Mouse (Mus musculus) limb, embryonic 14.5 days (tissue): Measurements from ENCODE around the gene Krt33b. TPM values are rescaled to one million over a fixed set of nuclear protein-coding genes. Genes with fewer than 3 reads are reported as not detected.

Source experiments
- ATAC-seq: fragments of 200-750 bp; cut with Nextera tagmentation; 2 replicates; pipeline ENCODE4 v1.8.0; 2017; ENCODE audit warnings: low read depth, moderate number of reproducible peaks, moderate TSS enrichment; ENCODE audit not compliant: low FRiP score
- DNase-seq: peaks from one replicate; pipeline ENCODE4 v3.0.0-alpha.2; 2015; ENCODE audit warnings: low spot score
- H3K27ac ChIP-seq: fragments of 300-500 bp; sonication (generic); replicated peaks from 2 replicates; pipeline ENCODE4 v1.5.1; 2014; ENCODE audit warnings: low read depth, mild to moderate bottlenecking, low read length, moderate library complexity, mixed read lengths
- H3K27me3 ChIP-seq: fragments of 300-500 bp; sonication (generic); 2 replicates; pipeline ENCODE4 v1.6.1; 2014; ENCODE audit warnings: low read length, mixed read lengths; ENCODE audit not compliant: control insufficient read depth, insufficient read depth
- H3K36me3 ChIP-seq: fragments of 300-500 bp; sonication (generic); 2 replicates; pipeline ENCODE4 v1.6.1; 2014; ENCODE audit warnings: mild to moderate bottlenecking, low read length, moderate library complexity, mixed read lengths; ENCODE audit not compliant: control insufficient read depth, insufficient read depth
- H3K4me1 ChIP-seq: fragments of 300-500 bp; sonication (generic); 2 replicates; pipeline ENCODE4 v1.6.1; 2014; ENCODE audit warnings: antibody characterized with exemption, low read length, mixed read lengths; ENCODE audit not compliant: control insufficient read depth, insufficient read depth
- H3K4me2 ChIP-seq: fragments of 300-500 bp; sonication (generic); replicated peaks from 2 replicates; pipeline ENCODE4 v1.6.1; 2014; ENCODE audit warnings: low read depth, mild to moderate bottlenecking, low read length, moderate library complexity; ENCODE audit not compliant: severe bottlenecking
- H3K4me3 ChIP-seq: fragments of 300-500 bp; sonication (generic); replicated peaks from 2 replicates; pipeline ENCODE4 v1.5.1; 2014; ENCODE audit warnings: low read length
- H3K9ac ChIP-seq: fragments of 300-500 bp; sonication (generic); 2 replicates; pipeline ENCODE4 v1.6.1; 2014; ENCODE audit warnings: mild to moderate bottlenecking, low read depth, low read length, moderate library complexity; ENCODE audit not compliant: severe bottlenecking
- H3K9me3 ChIP-seq: fragments of 300-500 bp; sonication (generic); 2 replicates; pipeline ENCODE4 v1.6.1; 2016; ENCODE audit warnings: low read length; ENCODE audit not compliant: control insufficient read depth
- POLR2A ChIP-seq: fragments of 200-500 bp; IDR thresholded peaks from 2 replicates; pipeline ENCODE4 v1.8.0; 2012; ENCODE audit warnings: inconsistent platforms, mild to moderate bottlenecking, moderate library complexity, borderline replicate concordance; ENCODE audit not compliant: insufficient read depth, insufficient read length; ENCODE audit errors: extremely low read depth
- WGBS: fragments of 180-500 bp; shearing (Covaris S2); extraction: QIAGEN DNeasy Blood & Tissue Kit; methylation state at CpG from one replicate; pipeline ENCODE4 v1.1.7; 2014; 5-methylcytosine and 5-hydroxymethylcytosine counted together
- polyA plus RNA-seq, 2 experiments: library from polyadenylated mRNA; depleted of rRNA in 1 of 2; stranded (reverse) in 1 of 2; unstranded in 1 of 2; fragments of >200 nt; fragmentation: Nextera tagmentation in 1 of 2; extraction: Ambion mirVana in 1 of 2; gene quantifications; 2 replicates each; pipeline versions ENCODE4 v1.2.1 to v1.2.3; 2012 to 2014

Gene Krt33b
- polyA plus RNA-seq, 2 experiments: 0.41 to 0.54 TPM

DNA sequence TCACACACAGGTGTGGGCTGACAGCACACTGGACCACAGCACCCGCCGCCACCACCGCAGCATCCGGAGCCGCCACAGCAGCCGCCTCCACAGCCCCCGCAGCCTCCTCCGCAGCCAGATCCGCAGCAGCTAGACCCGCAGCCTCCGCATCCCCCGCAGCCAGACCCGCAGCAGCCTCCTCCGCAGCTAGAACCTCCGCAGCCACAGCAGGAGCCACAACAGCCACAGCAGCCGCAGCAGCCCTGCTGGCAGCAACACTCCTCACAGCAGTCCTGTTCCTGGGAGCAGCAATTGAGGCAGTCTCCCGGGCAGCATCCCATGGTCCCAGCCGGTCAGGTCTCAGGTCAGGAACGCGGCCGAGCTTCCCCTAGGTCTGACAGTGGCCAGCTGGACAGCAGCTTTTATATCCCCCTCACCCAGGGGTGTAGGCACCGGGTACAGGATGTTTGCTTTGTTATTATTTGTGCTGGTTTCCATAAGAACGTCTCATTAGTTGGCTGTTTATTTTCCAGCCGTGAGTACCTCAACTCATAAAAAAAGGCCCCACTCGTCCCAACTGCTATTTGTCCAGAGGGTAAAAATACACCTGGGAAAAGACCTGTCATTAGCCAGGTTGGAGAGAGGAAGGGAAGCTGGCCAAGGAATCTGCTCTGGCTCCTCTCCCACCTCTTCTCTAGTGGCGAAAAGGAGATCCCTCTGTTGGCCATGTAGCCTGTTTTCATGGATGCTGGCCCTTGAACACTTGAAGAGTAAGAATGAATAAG, 35.9 kb downstream of the Krt33b start, which contains the start of gene Krtap17-1:
Gene Krtap17-1 (minus strand): TSS at position 375 of the 764 bp plus-strand sequence.
- DNase-seq (no peak), ATAC-seq (no peak)
- no peak for TF ChIP-seq POLR2A
- Histone ChIP-seq H3K9me3 (no peaks in the 10 kb centered on the region), H3K4me2 (0 out of 2 replicates have a peak within 1 kb of the TSS, but pooled peaks have one; percentile 21), H3K36me3 (no peaks in the 10 kb centered on the region), H3K4me3 (no peak within 1 kb of the TSS), H3K9ac (no peak within 1 kb of the TSS), H3K4me1 (no peaks in the 10 kb centered on the region), H3K27me3 (peaks cover 5% of the 10 kb centered on the region; the same call in 1 of the 2 replicates), H3K27ac (no peak within 1 kb of the TSS)
- WGBS: 16% methylated on average over 24 of the region's 26 CpGs

DNA sequence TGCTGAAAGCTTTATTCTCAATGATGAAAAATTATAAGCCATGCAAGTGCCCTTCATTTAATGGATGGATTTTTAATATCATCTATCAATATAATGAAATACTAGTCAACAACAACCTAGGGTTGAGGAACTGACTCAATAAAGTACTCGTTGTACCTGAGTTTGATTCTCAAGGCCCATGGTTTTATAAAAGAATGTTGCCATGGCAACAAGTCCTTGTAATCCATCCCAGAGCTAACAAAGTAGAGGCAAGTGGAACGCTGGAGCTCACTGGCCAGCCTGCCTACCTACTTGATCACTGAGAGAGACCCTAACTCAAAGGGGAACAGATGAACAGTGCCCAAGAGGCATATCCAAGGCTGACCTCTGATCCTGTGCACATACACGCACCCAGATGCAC, 39.1 kb downstream of the Krt33b start:
- no peak overlapping the region for H3K9ac ChIP-seq
- no peaks in the 10 kb centered on the region for H3K4me1 ChIP-seq
- DNase-seq (no peak), ATAC-seq (no peak)
- TF ChIP-seq POLR2A: no peak
- no peaks in the 10 kb centered on the region for H3K36me3 ChIP-seq
- no peak overlapping the region for H3K27ac ChIP-seq
- H3K27me3 ChIP-seq: peaks cover 5% of the 10 kb centered on the region; the same call in 1 of the 2 replicates
- WGBS: 67% methylated on average over 3 of the region's 3 CpGs
- no peaks in the 10 kb centered on the region for H3K9me3 ChIP-seq
- no peak overlapping the region for H3K4me2 ChIP-seq
- H3K4me3 ChIP-seq: no peak overlapping the region

DNA sequence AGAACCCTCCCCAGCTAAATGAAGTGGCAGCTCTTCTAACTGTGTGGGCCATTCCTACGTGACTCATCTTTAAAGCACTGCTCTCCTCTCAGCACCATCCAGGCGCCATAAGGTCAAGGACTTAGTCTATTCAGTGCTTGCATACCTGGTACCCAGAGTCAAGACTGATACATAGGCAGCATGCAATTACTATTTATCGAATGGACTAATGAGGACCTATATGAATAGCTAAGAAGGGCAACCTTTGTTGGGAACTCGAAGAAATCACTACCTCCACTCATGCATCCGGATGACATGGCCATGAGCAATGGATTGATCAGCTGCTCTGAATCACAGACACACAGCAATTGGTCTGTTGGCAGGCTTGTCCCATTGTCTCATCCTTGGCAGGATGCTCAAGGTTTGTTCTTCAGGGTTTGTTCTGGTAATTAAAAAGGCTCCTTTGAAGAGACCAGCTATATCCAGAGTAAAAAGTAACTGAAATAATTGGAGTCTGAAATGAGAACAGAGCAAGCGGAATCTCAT, 39.7 kb downstream of the Krt33b start:
- H3K27me3 ChIP-seq: peaks cover 5% of the 10 kb centered on the region; the same call in 1 of the 2 replicates
- no peaks in the 10 kb centered on the region for H3K4me1 ChIP-seq
- H3K4me2 ChIP-seq: no peak overlapping the region
- H3K9me3 ChIP-seq: no peaks in the 10 kb centered on the region
- ATAC-seq: no peak
- WGBS: 79% methylated on average over 6 of the region's 6 CpGs
- no peaks in the 10 kb centered on the region for H3K36me3 ChIP-seq
- no peak for TF ChIP-seq POLR2A
- DNase-seq: no peak
- no peak overlapping the region for H3K27ac ChIP-seq
- no peak overlapping the region for H3K4me3 ChIP-seq
- H3K9ac ChIP-seq: no peak overlapping the region

DNA sequence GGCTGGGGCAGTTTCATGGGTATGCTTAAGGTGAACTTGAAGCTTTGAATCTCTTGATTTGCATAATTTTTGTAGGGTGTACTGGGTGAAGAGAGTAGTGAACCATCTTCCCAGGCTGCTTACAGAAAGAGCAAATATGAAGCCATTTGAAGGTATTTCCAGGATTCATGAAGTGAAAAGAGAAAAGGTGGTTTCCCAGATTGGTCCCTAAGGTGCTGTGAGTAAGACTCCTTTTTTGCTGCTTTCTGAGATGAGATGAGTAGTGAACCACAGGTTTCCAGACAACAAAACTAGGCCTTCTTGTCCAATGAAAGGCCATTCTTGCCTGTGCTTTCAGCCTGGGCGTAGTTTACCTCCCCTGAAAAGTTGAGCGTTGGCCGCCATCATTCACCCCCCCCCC, 41.1 kb downstream of the Krt33b start:
- Histone ChIP-seq H3K27me3 (peaks cover 3% of the 10 kb centered on the region; the same call in 1 of the 2 replicates), H3K4me1 (no peaks in the 10 kb centered on the region), H3K4me3 (no peak overlapping the region), H3K36me3 (no peaks in the 10 kb centered on the region), H3K9me3 (no peaks in the 10 kb centered on the region), H3K27ac (no peak overlapping the region), H3K9ac (no peak overlapping the region), H3K4me2 (no peak overlapping the region)
- no peak for DNase-seq
- 94% methylated on average over 3 of the region's 3 CpGs for WGBS
- ATAC-seq: no peak
- no peak for TF ChIP-seq POLR2A

DNA sequence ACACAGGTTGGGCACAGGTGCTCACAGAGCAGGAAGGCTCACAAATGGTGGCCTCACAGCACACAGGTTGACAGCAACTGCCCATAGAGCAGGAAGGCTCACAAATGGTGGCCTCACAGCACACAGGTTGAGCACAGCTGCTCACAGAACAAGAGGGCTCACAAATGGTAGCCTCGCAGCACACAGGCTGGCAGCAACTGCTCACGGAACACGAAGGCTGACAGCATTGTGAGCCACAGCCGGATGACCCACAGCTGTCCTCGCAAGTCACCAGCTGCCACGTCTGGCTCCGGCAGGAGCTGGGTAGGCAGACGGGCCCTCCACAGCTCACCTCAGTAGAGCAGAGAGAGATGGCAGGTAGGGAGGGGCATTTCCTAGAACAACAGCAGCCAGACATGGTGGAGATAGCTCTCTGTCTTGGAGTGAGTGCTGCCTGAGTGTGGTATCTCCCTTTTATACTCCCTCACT, 43.5 kb downstream of the Krt33b start, which contains the start of gene Krtap16-1:
Gene Krtap16-1 (minus strand): TSS at position 418 of the 468 bp plus-strand sequence.
- H3K4me2 ChIP-seq: no peak within 1 kb of the TSS
- WGBS: 77% methylated on average over 8 of the region's 8 CpGs
- H3K9ac ChIP-seq: no peak within 1 kb of the TSS
- H3K9me3 ChIP-seq: no peaks in the 10 kb centered on the region
- DNase-seq (no peak), ATAC-seq (no peak)
- no peaks in the 10 kb centered on the region for H3K36me3 ChIP-seq
- H3K27me3 ChIP-seq: no peaks in the 10 kb centered on the region
- H3K4me3 ChIP-seq: no peak within 1 kb of the TSS
- no peaks in the 10 kb centered on the region for H3K4me1 ChIP-seq
- no peak for TF ChIP-seq POLR2A
- H3K27ac ChIP-seq: no peak within 1 kb of the TSS
